Mouse (Mus musculus): ENCODE data around the gene Adprm. TPM values are rescaled to one million over a fixed set of nuclear protein-coding genes. Genes with fewer than 3 reads are reported as not detected.

Adprm gene
- total and polyA plus RNA-seq, 2 experiments from 2014 or later: 22.2 to 24.6 TPM

GRCm38 (mm10) chr11:67061311-67061710, 8.9 kb upstream of the Adprm start:
- WGBS: 92% methylated on average over 2 of the region's 2 CpGs
- no peak overlapping the region for H3K4me2 ChIP-seq (ENCODE audit: low read depth)

GRCm38 (mm10) chr11:67054754-67055365, 2.5 kb upstream of the Adprm start:
- 90% methylated on average over 8 of the region's 8 CpGs for WGBS
- H3K27me3 ChIP-seq (ENCODE audit: insufficient read depth, low read length): no peaks in the 10 kb centered on the region
- H3K4me1 ChIP-seq (ENCODE audit: insufficient read depth): peaks cover 8% of the 10 kb centered on the region
- no peak for DNase-seq
- peaks cover 36% of the 10 kb centered on the region for H3K36me3 ChIP-seq (ENCODE audit: insufficient read depth)
- no peak overlapping the region for H3K9ac ChIP-seq
- H3K27ac ChIP-seq (ENCODE audit: low read depth, low read length): no peak overlapping the region
- ATAC-seq: no peak
- H3K4me2 ChIP-seq (ENCODE audit: low read depth): no peak overlapping the region
- TF ChIP-seq CTCF (IDR thresholded peaks at IDR 0.05; ENCODE audit: low read depth): no peak
- no peaks in the 10 kb centered on the region for H3K9me3 ChIP-seq (ENCODE audit: low read length)
- no peak overlapping the region for H3K4me3 ChIP-seq (ENCODE audit: low read depth, low read length)

More at GRCm38 (mm10) chr11:67061311-67061710, 8.9 kb upstream of the Adprm start:
- no peak for DNase-seq
- no peak overlapping the region for H3K27ac ChIP-seq (ENCODE audit: low read depth, low read length)
- peaks cover 65% of the 10 kb centered on the region for H3K36me3 ChIP-seq (ENCODE audit: insufficient read depth)
- H3K9me3 ChIP-seq (ENCODE audit: low read length): no peaks in the 10 kb centered on the region
- H3K9ac ChIP-seq: no peak overlapping the region
- no peaks in the 10 kb centered on the region for H3K4me1 ChIP-seq (ENCODE audit: insufficient read depth)
- TF ChIP-seq CTCF (IDR thresholded peaks at IDR 0.05; ENCODE audit: low read depth): no peak
- ATAC-seq: no peak
- no peak overlapping the region for H3K4me3 ChIP-seq (ENCODE audit: low read depth, low read length)
- H3K27me3 ChIP-seq (ENCODE audit: insufficient read depth, low read length): no peaks in the 10 kb centered on the region

- WGBS: 8% methylated on average over 16 of the region's 16 CpGs
- Histone ChIP-seq H3K36me3 (ENCODE audit: insufficient read depth) (peaks cover 14% of the 10 kb centered on the region), H3K9ac (peak overlapping the region; percentile 75), H3K27me3 (ENCODE audit: insufficient read depth, low read length) (no peaks in the 10 kb centered on the region), H3K27ac (ENCODE audit: low read depth, low read length) (peak overlapping the region; percentile 70; the same call in 1 of the 2 replicates), H3K4me2 (ENCODE audit: low read depth) (peak overlapping the region; percentile 58), H3K4me3 (ENCODE audit: low read depth, low read length) (peak overlapping the region; percentile 94), H3K4me1 (ENCODE audit: insufficient read depth) (peaks cover 8% of the 10 kb centered on the region), H3K9me3 (ENCODE audit: low read length) (no peaks in the 10 kb centered on the region)
- ATAC-seq (peak; percentile 61; the same call in 1 of the 2 replicates), DNase-seq (no peak)
- no peak for TF ChIP-seq CTCF (IDR thresholded peaks at IDR 0.05; ENCODE audit: low read depth)
Measured at GRCm38 (mm10) chr11:67051676-67052320, 596 bp downstream of the Adprm start.

GRCm38 (mm10) chr11:67049256-67049655, 3.1 kb downstream of the Adprm start:
- ATAC-seq (no peak), DNase-seq (no peak)
- Histone ChIP-seq H3K27ac (ENCODE audit: low read depth, low read length) (no peak overlapping the region), H3K4me3 (ENCODE audit: low read depth, low read length) (no peak overlapping the region), H3K9me3 (ENCODE audit: low read length) (no peaks in the 10 kb centered on the region), H3K9ac (no peak overlapping the region), H3K27me3 (ENCODE audit: insufficient read depth, low read length) (no peaks in the 10 kb centered on the region), H3K36me3 (ENCODE audit: insufficient read depth) (peaks cover 4% of the 10 kb centered on the region; the same call in 1 of the 2 replicates), H3K4me2 (ENCODE audit: low read depth) (no peak overlapping the region), H3K4me1 (ENCODE audit: insufficient read depth) (peaks cover 8% of the 10 kb centered on the region)
- no peak for TF ChIP-seq CTCF (IDR thresholded peaks at IDR 0.05; ENCODE audit: low read depth)
- WGBS: 86% methylated on average over 3 of the region's 3 CpGs

- Histone ChIP-seq H3K4me2 (ENCODE audit: low read depth) (no peak overlapping the region), H3K4me1 (ENCODE audit: insufficient read depth) (peaks cover 5% of the 10 kb centered on the region), H3K9me3 (ENCODE audit: low read length) (no peaks in the 10 kb centered on the region), H3K27me3 (ENCODE audit: insufficient read depth, low read length) (no peaks in the 10 kb centered on the region), H3K36me3 (ENCODE audit: insufficient read depth) (peaks cover 4% of the 10 kb centered on the region; the same call in 1 of the 2 replicates), H3K27ac (ENCODE audit: low read depth, low read length) (no peak overlapping the region), H3K9ac (no peak overlapping the region), H3K4me3 (ENCODE audit: low read depth, low read length) (no peak overlapping the region)
- no peak for TF ChIP-seq CTCF (IDR thresholded peaks at IDR 0.05; ENCODE audit: low read depth)
- DNase-seq (no peak), ATAC-seq (no peak)
- WGBS: 91% methylated on average over 8 of the region's 8 CpGs
Measured at GRCm38 (mm10) chr11:67048496-67048895, 3.9 kb downstream of the Adprm start.

- no peaks in the 10 kb centered on the region for H3K4me1 ChIP-seq (ENCODE audit: insufficient read depth)
- TF ChIP-seq CTCF (IDR thresholded peaks at IDR 0.05; ENCODE audit: low read depth): no peak
- DNase-seq (no peak), ATAC-seq (no peak)
- H3K9ac ChIP-seq: no peak overlapping the region
- H3K4me3 ChIP-seq (ENCODE audit: low read depth, low read length): no peak overlapping the region
- no peak overlapping the region for H3K27ac ChIP-seq (ENCODE audit: low read depth, low read length)
- peaks cover 4% of the 10 kb centered on the region; the same call in 1 of the 2 replicates for H3K36me3 ChIP-seq (ENCODE audit: insufficient read depth)
- 90% methylated on average over 5 of the region's 5 CpGs for WGBS
- H3K9me3 ChIP-seq (ENCODE audit: low read length): no peaks in the 10 kb centered on the region
- no peaks in the 10 kb centered on the region for H3K27me3 ChIP-seq (ENCODE audit: insufficient read depth, low read length)
- no peak overlapping the region for H3K4me2 ChIP-seq (ENCODE audit: low read depth)
Measured at GRCm38 (mm10) chr11:67047199-67047598, 5.2 kb downstream of the Adprm start.

GRCm38 (mm10) chr11:67044959-67045358, 7.4 kb downstream of the Adprm start:
- Histone ChIP-seq H3K4me3 (ENCODE audit: low read depth, low read length) (no peak overlapping the region), H3K9ac (no peak overlapping the region), H3K9me3 (ENCODE audit: low read length) (no peaks in the 10 kb centered on the region), H3K4me2 (ENCODE audit: low read depth) (no peak overlapping the region), H3K36me3 (ENCODE audit: insufficient read depth) (peaks cover 25% of the 10 kb centered on the region), H3K27ac (ENCODE audit: low read depth, low read length) (no peak overlapping the region), H3K27me3 (ENCODE audit: insufficient read depth, low read length) (no peaks in the 10 kb centered on the region), H3K4me1 (ENCODE audit: insufficient read depth) (no peaks in the 10 kb centered on the region)
- WGBS: 90% methylated on average over 6 of the region's 6 CpGs
- no peak for TF ChIP-seq CTCF (IDR thresholded peaks at IDR 0.05; ENCODE audit: low read depth)
- ATAC-seq: no peak
- DNase-seq: no peak
